Mouse (Mus musculus): ENCODE measurements around the gene Pip4k2b.

- TF ChIP-seq EP300 (IDR thresholded peaks at IDR 0.05; ENCODE audit: insufficient read depth, low read depth, low read length): no peak
- TF ChIP-seq CTCF (IDR thresholded peaks at IDR 0.05): no peak
- no peak for TF ChIP-seq POLR2A (IDR thresholded peaks at IDR 0.05; ENCODE audit: insufficient read depth, low read depth, low read length)
Measured at GRCm38 (mm10) chr11:97745331-97745721, 822 bp upstream of the Pip4k2b start.

Measured in heart, adult 2 months (tissue).